Mouse (Mus musculus): ENCODE measurements at regions not wholly inside any gene's neighbourhood (a gene's known extent, or its start where the extent isn't known, plus 50 kb on each side); places are given as distances from the start of the nearest gene placed in this dataset.

- Histone ChIP-seq H3K9ac (ENCODE audit: low read depth, low read length) (no peak overlapping the region), H3K27me3 (replicated peaks; ENCODE audit: control insufficient read depth, insufficient read depth, low read length) (no peaks in the 10 kb centered on the region), H3K27ac (ENCODE audit: low read depth, low read length) (no peak overlapping the region), H3K4me2 (replicated peaks; ENCODE audit: low read depth) (no peak overlapping the region), H3K4me3 (ENCODE audit: low read depth, low read length) (no peak overlapping the region), H3K4me1 (replicated peaks; ENCODE audit: control insufficient read depth, insufficient read depth, low read length) (no peaks in the 10 kb centered on the region), H3K36me3 (ENCODE audit: control insufficient read depth, insufficient read depth) (no peaks in the 10 kb centered on the region), H3K9me3 (ENCODE audit: control insufficient read depth) (no peaks in the 10 kb centered on the region)
- TF ChIP-seq CTCF (IDR thresholded peaks at IDR 0.05; ENCODE audit: low read depth) = no peak
- 87% methylated on average over 6 of the region's 6 CpGs for WGBS
- ATAC-seq = no peak
Observed at GRCm38 (mm10) chr4:84011941-84012340, 486.6 kb downstream of the Ccdc171 start.

DNA sequence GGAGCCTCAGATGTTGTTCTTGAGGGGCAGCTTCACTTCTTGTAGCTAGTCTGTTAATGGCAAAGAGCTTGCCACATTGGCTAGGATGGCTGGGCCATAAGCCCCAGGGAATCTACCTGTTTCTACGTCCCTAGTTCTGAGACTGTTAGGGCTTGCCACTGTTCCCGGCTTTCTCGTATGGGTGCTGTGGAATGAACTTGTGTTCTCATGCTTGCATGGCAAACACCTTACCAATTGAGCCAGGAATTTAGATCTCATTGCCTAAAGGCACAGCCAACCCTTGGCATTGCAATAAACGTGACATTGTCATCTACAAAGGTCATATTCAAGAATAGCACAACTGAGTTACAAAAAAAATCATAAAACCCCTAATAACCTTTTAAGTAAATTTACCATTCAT, 489.8 kb downstream of the Ccdc171 start:
- no peaks in the 10 kb centered on the region for H3K4me1 ChIP-seq (replicated peaks; ENCODE audit: control insufficient read depth, insufficient read depth, low read length)

DNA sequence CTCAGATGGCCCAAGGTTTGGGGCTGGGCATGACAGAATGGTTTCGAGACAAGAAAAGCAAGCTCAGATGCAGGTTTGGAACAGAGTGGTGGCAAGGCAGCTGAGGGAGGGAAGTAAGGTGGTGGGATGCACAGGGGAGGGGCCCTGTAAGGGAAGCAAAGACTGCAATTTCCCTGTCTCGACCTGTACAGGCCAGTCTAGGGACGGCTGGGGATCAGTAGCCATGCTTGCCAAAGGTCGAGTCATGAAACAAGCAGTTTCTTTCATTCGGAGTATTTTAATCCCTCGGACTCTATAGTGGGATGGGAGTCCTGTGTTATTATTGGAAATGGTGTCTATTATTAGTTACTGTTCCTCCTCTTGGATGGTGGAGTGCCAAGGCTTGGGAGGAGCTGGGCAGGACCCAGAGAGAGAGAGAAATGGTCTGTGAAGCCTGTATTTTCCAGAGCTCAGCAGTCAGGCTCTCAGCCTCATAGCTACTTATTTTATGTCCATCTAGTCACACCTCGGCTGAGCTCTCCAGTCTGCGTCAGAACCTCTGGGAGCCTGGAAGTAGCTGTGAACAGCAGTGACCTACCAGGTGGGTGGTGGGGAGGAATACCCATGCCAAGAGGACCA, 490.3 kb downstream of the Ccdc171 start:
- H3K36me3 ChIP-seq (ENCODE audit: control insufficient read depth, insufficient read depth) = no peaks in the 10 kb centered on the region
- H3K27me3 ChIP-seq (replicated peaks; ENCODE audit: control insufficient read depth, insufficient read depth, low read length) = no peaks in the 10 kb centered on the region
- ATAC-seq = no peak
- 72% methylated on average over 8 of the region's 8 CpGs for WGBS
- TF ChIP-seq CTCF (IDR thresholded peaks at IDR 0.05; ENCODE audit: low read depth) = no peak
- no peaks in the 10 kb centered on the region for H3K9me3 ChIP-seq (ENCODE audit: control insufficient read depth)
- H3K9ac ChIP-seq (ENCODE audit: low read depth, low read length) = no peak overlapping the region
- no peak overlapping the region for H3K4me2 ChIP-seq (replicated peaks; ENCODE audit: low read depth)
- H3K4me1 ChIP-seq (replicated peaks; ENCODE audit: control insufficient read depth, insufficient read depth, low read length) = no peaks in the 10 kb centered on the region
- no peak overlapping the region for H3K27ac ChIP-seq (ENCODE audit: low read depth, low read length)
- no peak overlapping the region for H3K4me3 ChIP-seq (ENCODE audit: low read depth, low read length)

More for the DNA sequence above, 489.8 kb downstream of the Ccdc171 start:
- no peak overlapping the region for H3K4me2 ChIP-seq (replicated peaks; ENCODE audit: low read depth)
- H3K9me3 ChIP-seq (ENCODE audit: control insufficient read depth) = no peaks in the 10 kb centered on the region
- H3K9ac ChIP-seq (ENCODE audit: low read depth, low read length) = no peak overlapping the region
- no peak for TF ChIP-seq CTCF (IDR thresholded peaks at IDR 0.05; ENCODE audit: low read depth)
- no peak for ATAC-seq
- H3K36me3 ChIP-seq (ENCODE audit: control insufficient read depth, insufficient read depth) = no peaks in the 10 kb centered on the region
- 88% methylated on average over 4 of the region's 4 CpGs for WGBS
- no peak overlapping the region for H3K4me3 ChIP-seq (ENCODE audit: low read depth, low read length)
- H3K27me3 ChIP-seq (replicated peaks; ENCODE audit: control insufficient read depth, insufficient read depth, low read length) = no peaks in the 10 kb centered on the region
- no peak overlapping the region for H3K27ac ChIP-seq (ENCODE audit: low read depth, low read length)

GRCm38 (mm10) chr4:84018135-84018534, 492.8 kb downstream of the Ccdc171 start:
- H3K4me2 ChIP-seq (replicated peaks; ENCODE audit: low read depth) = no peak overlapping the region
- 69% methylated on average over 7 of the region's 7 CpGs for WGBS
- no peaks in the 10 kb centered on the region for H3K36me3 ChIP-seq (ENCODE audit: control insufficient read depth, insufficient read depth)
- no peak for TF ChIP-seq CTCF (IDR thresholded peaks at IDR 0.05; ENCODE audit: low read depth)
- ATAC-seq = no peak
- H3K9ac ChIP-seq (ENCODE audit: low read depth, low read length) = no peak overlapping the region
- no peaks in the 10 kb centered on the region for H3K4me1 ChIP-seq (replicated peaks; ENCODE audit: control insufficient read depth, insufficient read depth, low read length)
- H3K27me3 ChIP-seq (replicated peaks; ENCODE audit: control insufficient read depth, insufficient read depth, low read length) = no peaks in the 10 kb centered on the region
- H3K9me3 ChIP-seq (ENCODE audit: control insufficient read depth) = no peaks in the 10 kb centered on the region
- H3K4me3 ChIP-seq (ENCODE audit: low read depth, low read length) = no peak overlapping the region
- no peak overlapping the region for H3K27ac ChIP-seq (ENCODE audit: low read depth, low read length)

DNA sequence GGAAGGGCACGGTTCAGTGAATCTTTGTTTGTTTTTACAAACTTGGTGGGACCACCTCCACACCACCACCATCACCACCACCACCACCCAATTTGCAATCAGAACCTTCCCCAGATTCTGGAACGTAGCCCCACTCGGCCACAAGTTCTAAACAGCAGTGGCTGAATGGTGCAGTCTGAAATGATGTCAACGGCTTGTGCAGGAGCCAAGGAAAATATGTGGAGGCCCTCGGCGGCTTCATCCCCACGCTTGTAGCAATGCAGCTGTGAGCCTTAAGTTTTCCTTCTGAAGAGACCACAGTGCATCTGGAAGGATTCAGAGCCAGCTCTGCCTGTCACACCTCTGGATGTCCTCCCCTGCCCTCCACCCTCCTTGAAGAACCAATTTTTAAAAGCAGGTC, 493.4 kb downstream of the Ccdc171 start:
- H3K9me3 ChIP-seq (ENCODE audit: control insufficient read depth) = no peaks in the 10 kb centered on the region
- ATAC-seq = no peak
- no peaks in the 10 kb centered on the region for H3K36me3 ChIP-seq (ENCODE audit: control insufficient read depth, insufficient read depth)
- H3K9ac ChIP-seq (ENCODE audit: low read depth, low read length) = no peak overlapping the region
- 47% methylated on average over 7 of the region's 7 CpGs for WGBS
- no peaks in the 10 kb centered on the region for H3K4me1 ChIP-seq (replicated peaks; ENCODE audit: control insufficient read depth, insufficient read depth, low read length)
- no peak overlapping the region for H3K4me3 ChIP-seq (ENCODE audit: low read depth, low read length)
- H3K27me3 ChIP-seq (replicated peaks; ENCODE audit: control insufficient read depth, insufficient read depth, low read length) = no peaks in the 10 kb centered on the region
- no peak overlapping the region for H3K4me2 ChIP-seq (replicated peaks; ENCODE audit: low read depth)
- H3K27ac ChIP-seq (ENCODE audit: low read depth, low read length) = no peak overlapping the region
- no peak for TF ChIP-seq CTCF (IDR thresholded peaks at IDR 0.05; ENCODE audit: low read depth)

DNA sequence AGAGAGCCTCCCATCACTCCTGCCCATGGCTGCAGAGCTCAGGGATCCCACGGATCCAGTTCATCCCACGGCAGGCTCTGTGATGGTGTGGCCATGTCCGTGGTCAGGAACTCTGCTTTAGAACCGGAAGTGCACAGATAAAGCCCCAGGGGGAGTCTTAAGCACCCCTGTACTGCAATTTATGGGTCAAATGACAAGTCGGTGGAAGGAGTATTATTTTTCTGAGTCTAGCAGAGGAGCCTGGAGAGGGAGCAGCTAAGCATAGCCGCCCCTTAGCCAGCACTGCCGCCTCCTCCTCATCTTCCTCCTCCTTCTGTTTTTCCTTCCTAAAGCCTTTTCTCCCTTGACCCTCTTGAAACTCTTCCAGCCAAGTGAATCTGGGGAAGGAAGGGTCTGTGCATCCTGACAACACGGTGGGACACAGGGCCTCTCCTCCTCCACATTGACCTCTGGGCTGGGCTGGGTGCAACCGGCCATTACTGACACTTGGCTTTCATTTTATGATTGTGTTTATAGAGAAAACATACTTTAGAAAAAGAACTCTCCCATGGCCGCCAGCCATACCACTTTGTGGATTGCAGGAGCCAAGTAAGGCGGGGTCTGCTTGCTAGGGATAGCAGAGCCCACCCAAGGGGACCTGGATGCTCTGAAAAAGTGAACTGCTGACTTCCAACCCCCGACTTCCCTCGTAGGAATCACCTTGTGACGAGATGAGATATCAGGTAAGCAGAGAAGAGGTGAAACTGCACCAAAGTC, 494.3 kb downstream of the Ccdc171 start:
- H3K36me3 ChIP-seq (ENCODE audit: control insufficient read depth, insufficient read depth) = no peaks in the 10 kb centered on the region
- H3K4me1 ChIP-seq (replicated peaks; ENCODE audit: control insufficient read depth, insufficient read depth, low read length) = no peaks in the 10 kb centered on the region
- H3K4me3 ChIP-seq (ENCODE audit: low read depth, low read length) = no peak overlapping the region
- H3K27ac ChIP-seq (ENCODE audit: low read depth, low read length) = no peak overlapping the region
- H3K4me2 ChIP-seq (replicated peaks; ENCODE audit: low read depth) = no peak overlapping the region
- 72% methylated on average over 14 of the region's 14 CpGs for WGBS
- H3K9me3 ChIP-seq (ENCODE audit: control insufficient read depth) = no peaks in the 10 kb centered on the region
- no peaks in the 10 kb centered on the region for H3K27me3 ChIP-seq (replicated peaks; ENCODE audit: control insufficient read depth, insufficient read depth, low read length)
- no peak for TF ChIP-seq CTCF (IDR thresholded peaks at IDR 0.05; ENCODE audit: low read depth)
- no peak for ATAC-seq
- H3K9ac ChIP-seq (ENCODE audit: low read depth, low read length) = no peak overlapping the region

Data from intestine, postnatal 0 days (tissue).